Mouse (Mus musculus) forebrain, embryonic 13.5 days (tissue): ENCODE measurements around the gene Spsb4. TPM values are rescaled to one million over a fixed set of nuclear protein-coding genes. Genes with fewer than 3 reads are reported as not detected.

Source experiments
- ATAC-seq: fragments of 200-750 bp; cut with Nextera tagmentation; 2 replicates; pipeline ENCODE4 v1.8.0; 2017
- H3K27ac ChIP-seq: fragments of 300-500 bp; sonication (generic); 2 replicates; pipeline ENCODE4 v1.5.1; 2015; ENCODE audit warnings: inconsistent platforms, mild to moderate bottlenecking, moderate library complexity
- H3K27me3 ChIP-seq: fragments of 300-500 bp; sonication (generic); 2 replicates; pipeline ENCODE4 v1.6.1; 2015; ENCODE audit warnings: mild to moderate bottlenecking, inconsistent platforms
- H3K36me3 ChIP-seq: fragments of 300-500 bp; sonication (generic); 2 replicates; pipeline ENCODE4 v1.6.1; 2015; ENCODE audit warnings: mild to moderate bottlenecking, inconsistent platforms; ENCODE audit not compliant: poor library complexity, severe bottlenecking
- H3K4me1 ChIP-seq: fragments of 300-500 bp; sonication (generic); 2 replicates; pipeline ENCODE4 v1.6.1; 2015; ENCODE audit warnings: inconsistent platforms
- H3K4me2 ChIP-seq: fragments of 300-500 bp; sonication (generic); 2 replicates; pipeline ENCODE4 v1.6.1; 2015; ENCODE audit warnings: inconsistent platforms, mild to moderate bottlenecking, moderate library complexity
- H3K4me3 ChIP-seq: fragments of 300-500 bp; sonication (generic); 2 replicates; pipeline ENCODE4 v1.5.1; 2015; ENCODE audit warnings: mild to moderate bottlenecking, inconsistent platforms
- H3K9ac ChIP-seq: fragments of 300-500 bp; sonication (generic); 2 replicates; pipeline ENCODE4 v1.6.1; 2015; ENCODE audit warnings: mild to moderate bottlenecking, inconsistent platforms
- H3K9me3 ChIP-seq: fragments of 300-500 bp; sonication (generic); replicated peaks from 2 replicates; pipeline ENCODE4 v1.6.1; 2016; ENCODE audit warnings: inconsistent platforms
- WGBS: fragments of 180-500 bp; shearing (Covaris S2); methylation state at CpG from one replicate; pipeline ENCODE4 v1.1.7; 2015; 5-methylcytosine and 5-hydroxymethylcytosine counted together
- polyA plus RNA-seq: library from polyadenylated mRNA; unstranded; fragments of >200 nt; fragmentation: Nextera tagmentation; extraction: Ambion mirVana; gene quantifications from 2 replicates; pipeline ENCODE4 v1.2.1, GENCODE M21; 2015

Gene Spsb4
- polyA plus RNA-seq, 1 experiment from 2014 or later = 47.0 TPM

- peaks cover 72% of the 10 kb centered on the region for H3K4me1 ChIP-seq
- no peak overlapping the region for H3K4me2 ChIP-seq
- H3K27ac ChIP-seq = peak overlapping the region; percentile 31
- ATAC-seq = peak; percentile 54; the same call in 1 of the 2 replicates
- WGBS = 8% methylated on average over 10 of the region's 10 CpGs
- no peak overlapping the region for H3K9ac ChIP-seq
- H3K4me3 ChIP-seq = no peak overlapping the region
- no peaks in the 10 kb centered on the region for H3K9me3 ChIP-seq
- H3K36me3 ChIP-seq = peaks cover 6% of the 10 kb centered on the region; the same call in 1 of the 2 replicates
- no peaks in the 10 kb centered on the region for H3K27me3 ChIP-seq
These were observed 29.2 kb downstream of the Spsb4 start for GRCm38 (mm10) chr9:96989389-96989990.

DNA sequence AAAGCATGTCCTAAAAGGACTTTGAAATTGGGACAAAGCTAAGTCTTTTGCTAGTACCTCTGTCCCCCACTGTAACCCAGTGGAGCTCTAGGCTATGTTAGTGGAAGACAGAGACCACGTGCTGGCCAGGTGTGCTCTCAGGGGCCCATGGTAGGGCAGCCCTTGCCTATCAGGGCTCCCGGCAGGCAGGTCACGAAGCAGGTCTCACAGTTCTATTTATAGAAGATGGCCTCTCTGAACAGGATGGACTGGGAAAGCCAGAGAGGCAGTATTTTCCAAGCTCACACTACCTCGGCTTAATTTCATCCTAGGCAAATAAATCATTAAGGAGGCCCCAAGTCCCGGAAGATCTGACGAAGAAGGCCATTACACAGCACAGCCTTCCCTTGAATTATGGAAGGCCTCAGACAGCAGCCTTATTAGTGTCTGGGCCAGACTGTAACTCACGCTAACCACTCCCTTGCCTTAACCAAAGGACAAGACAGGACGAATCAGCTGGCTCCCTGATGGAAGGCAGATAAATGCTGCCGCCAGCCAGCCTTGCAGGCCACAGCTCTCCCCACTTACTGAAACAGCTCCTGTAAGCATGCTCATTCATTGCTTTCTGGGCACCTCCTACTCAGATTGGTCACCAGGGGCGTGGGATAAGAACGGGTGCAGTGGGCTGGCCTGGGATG lies 31.7 kb downstream of the Spsb4 start:
- Histone ChIP-seq H3K4me1 (peaks cover 75% of the 10 kb centered on the region), H3K9ac (no peak overlapping the region), H3K9me3 (no peaks in the 10 kb centered on the region), H3K27ac (no peak overlapping the region), H3K27me3 (no peaks in the 10 kb centered on the region), H3K36me3 (no peaks in the 10 kb centered on the region), H3K4me3 (no peak overlapping the region), H3K4me2 (no peak overlapping the region)
- ATAC-seq = no peak
- 65% methylated on average over 11 of the region's 11 CpGs for WGBS

GRCm38 (mm10) chr9:96984034-96984433 lies 34.6 kb downstream of the Spsb4 start:
- Histone ChIP-seq H3K27me3 (no peaks in the 10 kb centered on the region), H3K9ac (no peak overlapping the region), H3K4me2 (no peak overlapping the region), H3K4me1 (peaks cover 75% of the 10 kb centered on the region), H3K36me3 (no peaks in the 10 kb centered on the region), H3K4me3 (no peak overlapping the region), H3K27ac (no peak overlapping the region), H3K9me3 (no peaks in the 10 kb centered on the region)
- ATAC-seq = no peak
- whole genome bisulfite sequencing = 94% methylated on average over 8 of the region's 8 CpGs

DNA sequence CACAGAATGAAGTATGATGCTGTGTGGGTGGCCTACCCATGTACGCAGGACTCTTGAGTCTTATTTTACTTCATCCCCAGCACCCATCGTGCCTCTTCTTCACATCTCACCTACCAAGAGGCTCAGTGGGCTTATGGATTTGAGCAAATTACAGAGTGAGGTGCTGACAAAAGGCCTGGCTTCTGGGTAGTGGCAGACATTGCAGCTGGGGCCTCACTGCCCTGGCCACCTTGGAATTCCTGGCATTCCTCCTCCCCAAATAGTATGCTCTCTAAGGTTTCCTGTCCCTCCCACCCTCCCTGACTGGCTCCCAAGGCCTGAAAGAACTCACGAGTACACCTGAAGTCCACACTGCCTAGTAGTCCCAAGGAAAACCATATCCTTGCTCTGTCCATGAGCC lies 35.7 kb downstream of the Spsb4 start:
- Histone ChIP-seq H3K36me3 (no peaks in the 10 kb centered on the region), H3K27ac (0 out of 2 replicates have a peak overlapping the region, but pooled peaks have one; percentile 44), H3K9me3 (no peaks in the 10 kb centered on the region), H3K4me3 (no peak overlapping the region), H3K4me1 (peaks cover 77% of the 10 kb centered on the region), H3K4me2 (no peak overlapping the region), H3K9ac (no peak overlapping the region), H3K27me3 (no peaks in the 10 kb centered on the region)
- WGBS = 56% methylated on average over 3 of the region's 3 CpGs
- ATAC-seq = no peak

- H3K4me2 ChIP-seq = no peak overlapping the region
- no peaks in the 10 kb centered on the region for H3K36me3 ChIP-seq
- peaks cover 78% of the 10 kb centered on the region for H3K4me1 ChIP-seq
- ATAC-seq = no peak
- H3K27me3 ChIP-seq = no peaks in the 10 kb centered on the region
- WGBS = 16% methylated on average over 3 of the region's 3 CpGs
- no peak overlapping the region for H3K9ac ChIP-seq
- H3K27ac ChIP-seq = no peak overlapping the region
- H3K4me3 ChIP-seq = no peak overlapping the region
- H3K9me3 ChIP-seq = no peaks in the 10 kb centered on the region
These were observed 36.3 kb downstream of the Spsb4 start for GRCm38 (mm10) chr9:96982351-96982750.

DNA sequence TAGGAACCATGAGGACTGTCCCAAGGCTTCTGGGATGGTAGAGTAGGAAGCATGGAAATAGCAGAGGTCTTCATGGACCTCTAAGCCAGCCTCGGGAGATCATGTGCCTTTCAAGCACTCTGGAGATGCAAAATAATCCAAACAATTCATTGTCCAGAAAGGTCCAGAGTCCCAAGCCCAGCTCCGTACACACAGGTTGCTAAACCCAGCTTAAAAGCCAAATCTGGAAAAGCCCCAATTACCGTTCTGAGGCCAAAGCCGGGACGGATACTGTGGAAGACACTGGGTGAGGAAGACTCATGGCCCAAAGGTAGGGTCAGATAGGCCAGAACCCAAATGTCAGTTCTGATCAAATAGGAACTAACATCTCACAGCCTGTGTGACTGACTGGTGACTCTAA lies 36.8 kb downstream of the Spsb4 start:
- no peak for ATAC-seq
- Histone ChIP-seq H3K9ac (no peak overlapping the region; the same call in 1 of the 2 replicates), H3K9me3 (no peaks in the 10 kb centered on the region), H3K36me3 (no peaks in the 10 kb centered on the region), H3K4me1 (peaks cover 78% of the 10 kb centered on the region), H3K4me3 (no peak overlapping the region), H3K27ac (peak overlapping the region; percentile 84), H3K4me2 (no peak overlapping the region), H3K27me3 (no peaks in the 10 kb centered on the region)
- 82% methylated on average over 5 of the region's 5 CpGs for WGBS

DNA sequence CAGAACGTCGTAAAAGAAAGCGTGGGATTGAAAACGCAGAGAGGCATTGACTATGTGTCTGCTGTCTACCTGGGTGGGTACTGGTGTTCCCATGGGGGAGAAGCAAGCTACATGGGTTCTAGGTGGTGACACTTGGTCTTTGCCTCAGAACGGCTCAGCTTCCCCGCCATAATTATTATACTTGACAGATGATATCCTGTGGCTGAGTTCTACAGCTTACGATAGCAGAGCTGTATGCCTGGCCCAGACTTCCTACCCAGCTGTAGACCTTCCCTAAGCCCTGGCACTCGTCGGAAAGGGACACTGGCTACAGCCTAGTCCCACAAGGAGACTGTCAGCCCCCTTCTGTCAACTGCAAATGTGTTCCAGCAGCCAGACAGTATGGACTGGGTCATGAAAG lies 37.5 kb downstream of the Spsb4 start:
- Histone ChIP-seq H3K4me1 (peaks cover 73% of the 10 kb centered on the region), H3K9ac (no peak overlapping the region), H3K9me3 (no peaks in the 10 kb centered on the region), H3K27ac (peak overlapping the region; percentile 84), H3K4me2 (no peak overlapping the region), H3K27me3 (no peaks in the 10 kb centered on the region), H3K4me3 (no peak overlapping the region), H3K36me3 (no peaks in the 10 kb centered on the region)
- 17% methylated on average over 9 of the region's 9 CpGs for WGBS
- peak; percentile 5; the same call in 1 of the 2 replicates for ATAC-seq

- Histone ChIP-seq H3K4me1 (peaks cover 67% of the 10 kb centered on the region), H3K9ac (peak overlapping the region; percentile 55), H3K4me3 (no peak overlapping the region), H3K4me2 (peak overlapping the region; percentile 34), H3K27me3 (no peaks in the 10 kb centered on the region), H3K36me3 (no peaks in the 10 kb centered on the region), H3K9me3 (no peaks in the 10 kb centered on the region), H3K27ac (peak overlapping the region; percentile 84)
- WGBS = 23% methylated on average over 10 of the region's 10 CpGs
- peak; percentile 86 for ATAC-seq
These were observed 38.3 kb downstream of the Spsb4 start for GRCm38 (mm10) chr9:96980037-96980997.

DNA sequence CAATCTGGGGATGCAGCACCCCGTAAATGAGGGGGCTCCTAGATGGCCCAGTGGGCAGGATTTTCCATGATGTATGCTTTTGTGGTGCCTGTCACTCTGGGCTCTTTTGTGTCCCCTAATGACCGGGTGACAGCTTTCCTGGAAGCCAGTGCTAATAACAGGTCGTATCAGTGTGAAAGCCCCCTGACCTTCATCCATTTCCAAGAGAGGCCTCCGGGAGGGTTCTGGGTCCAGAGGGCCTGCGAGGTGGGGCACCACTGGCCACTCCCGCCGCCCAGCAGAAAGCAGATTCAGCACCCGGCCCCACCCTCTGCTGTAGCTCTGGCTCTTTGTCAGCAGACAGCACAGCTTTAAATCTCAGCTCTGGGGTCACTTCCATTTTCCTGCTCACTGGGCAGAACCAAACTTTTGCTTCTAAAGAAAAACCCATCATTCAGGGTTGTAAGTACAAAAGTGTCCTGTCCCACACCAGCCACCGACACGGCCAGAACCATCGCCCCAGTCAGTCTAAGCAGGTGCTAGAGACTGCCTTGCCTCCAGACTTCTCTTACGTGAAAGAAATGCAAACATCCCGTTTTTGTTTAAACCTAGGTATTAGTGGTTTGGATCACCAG lies 39.1 kb downstream of the Spsb4 start:
- Histone ChIP-seq H3K36me3 (no peaks in the 10 kb centered on the region), H3K9ac (peak overlapping the region; percentile 55), H3K27ac (peak overlapping the region; percentile 84), H3K9me3 (no peaks in the 10 kb centered on the region), H3K4me3 (no peak overlapping the region), H3K4me2 (peak overlapping the region; percentile 34), H3K27me3 (no peaks in the 10 kb centered on the region), H3K4me1 (peaks cover 67% of the 10 kb centered on the region)
- ATAC-seq = no peak
- WGBS = 14% methylated on average over 13 of the region's 13 CpGs

GRCm38 (mm10) chr9:96978147-96978782 lies 40.4 kb downstream of the Spsb4 start:
- Histone ChIP-seq H3K9ac (no peak overlapping the region), H3K4me3 (no peak overlapping the region), H3K4me1 (peaks cover 70% of the 10 kb centered on the region), H3K4me2 (no peak overlapping the region), H3K36me3 (no peaks in the 10 kb centered on the region), H3K27me3 (no peaks in the 10 kb centered on the region), H3K27ac (0 out of 2 replicates have a peak overlapping the region, but pooled peaks have one; percentile 22), H3K9me3 (no peaks in the 10 kb centered on the region)
- no peak for ATAC-seq
- WGBS = 60% methylated on average over 10 of the region's 10 CpGs
